Mouse (Mus musculus): Measurements from ENCODE around the gene Pmch.

Pmch gene

DNA sequence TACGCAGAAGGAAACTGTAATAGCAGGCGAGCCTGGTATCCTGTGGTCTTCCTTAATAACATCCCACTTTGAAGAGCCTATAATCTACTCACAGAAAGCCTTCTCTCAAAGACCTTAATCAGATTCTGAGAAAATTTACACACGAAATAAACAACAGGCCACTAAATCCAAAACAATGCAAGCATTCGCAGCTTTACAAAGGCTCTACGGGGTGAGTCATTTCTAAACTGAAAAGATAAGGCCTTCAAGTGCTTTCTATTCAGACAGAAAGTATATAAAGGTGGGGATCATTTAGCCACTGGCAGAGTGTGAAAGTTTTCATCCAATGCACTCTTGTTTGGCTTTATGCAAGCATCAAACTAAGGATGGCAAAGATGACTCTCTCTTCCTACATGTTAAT lies at the start of gene Pmch:
Gene Pmch (plus strand): TSS at position 301 of the 400 bp plus-strand sequence.
- no peak for DNase-seq (ENCODE audit: low spot score)

GRCm38 (mm10) chr10:88044297-88044696 lies 46.6 kb upstream of the Pmch start:
- no peak for DNase-seq (ENCODE audit: low spot score)

GRCm38 (mm10) chr10:88046098-88046771 lies 44.6 kb upstream of the Pmch start:
- no peak for DNase-seq (ENCODE audit: low spot score)

- no peak for DNase-seq (ENCODE audit: low spot score)
Observed at GRCm38 (mm10) chr10:88054233-88054985, 36.5 kb upstream of the Pmch start.

GRCm38 (mm10) chr10:88056950-88057649 lies 33.8 kb upstream of the Pmch start:
- peak; percentile 7 for DNase-seq (ENCODE audit: low spot score)

GRCm38 (mm10) chr10:88063436-88063835 lies 27.4 kb upstream of the Pmch start:
- DNase-seq (ENCODE audit: low spot score), result no peak

- no peak for DNase-seq (ENCODE audit: low spot score)
Observed at GRCm38 (mm10) chr10:88064872-88065271, 26.0 kb upstream of the Pmch start.

DNA sequence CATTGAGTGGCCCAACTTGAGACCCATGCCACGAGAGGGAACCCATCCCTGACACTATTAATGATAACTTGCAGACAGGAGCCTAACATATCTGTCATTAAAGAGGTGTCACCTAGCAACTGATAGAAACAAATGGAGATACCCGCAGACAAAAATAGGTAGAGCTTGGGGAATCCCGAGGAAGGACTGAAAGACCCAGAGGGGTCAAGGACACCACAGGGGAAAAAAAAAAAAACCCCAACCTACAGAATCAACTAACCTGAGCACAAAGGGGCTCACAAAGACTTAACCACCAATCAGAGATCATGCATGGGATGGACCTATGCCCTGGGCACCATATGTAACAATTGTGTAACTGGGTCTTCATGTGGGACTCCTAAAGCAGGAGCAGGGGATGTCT lies 23.5 kb upstream of the Pmch start:
- no peak for DNase-seq (ENCODE audit: low spot score)

GRCm38 (mm10) chr10:88106169-88106568 lies 15.3 kb downstream of the Pmch start:
- no peak for DNase-seq (ENCODE audit: low spot score)

GRCm38 (mm10) chr10:88113290-88113689 lies 22.4 kb downstream of the Pmch start:
- DNase-seq (ENCODE audit: low spot score), result no peak

GRCm38 (mm10) chr10:88119721-88120120 lies 28.8 kb downstream of the Pmch start:
- DNase-seq (ENCODE audit: low spot score), result no peak

GRCm38 (mm10) chr10:88135630-88136029 lies 44.8 kb downstream of the Pmch start:
- no peak for DNase-seq (ENCODE audit: low spot score)

Measured in left cerebral cortex, adult 11 months (tissue).